Mouse (Mus musculus) ES-E14 (cell line): ENCODE measurements around the gene Klb.

Source experiments
- CHD2 ChIP-seq: IDR thresholded peaks from 2 replicates; pipeline ENCODE4 v1.6.1; 2014; ENCODE audit warnings: mild to moderate bottlenecking, low read depth, low read length, inconsistent platforms
- ZC3H11A ChIP-seq: IDR thresholded peaks from 2 replicates; pipeline ENCODE4 v1.6.1; 2012; ENCODE audit warnings: low read depth, mild to moderate bottlenecking, inconsistent platforms, low read length, borderline replicate concordance

GRCm38 (mm10) chr5:65356851-65357250, 8.7 kb downstream of the Klb start:
- TF ChIP-seq CHD2 (no peak), ZC3H11A (no peak)
